Mouse (Mus musculus): ENCODE results near the gene Hba-a2. TPM values are rescaled to one million over a fixed set of nuclear protein-coding genes. Genes with fewer than 3 reads are reported as not detected.

Gene Hba-a2
- polyA plus RNA-seq, 1 experiment from 2014 or later = 16,715 TPM

GRCm38 (mm10) chr11:32333235-32333634, 36.9 kb downstream of the Hba-a2 start:
- no peaks in the 10 kb centered on the region for H3K4me1 ChIP-seq
- H3K9me3 ChIP-seq = no peaks in the 10 kb centered on the region
- H3K4me3 ChIP-seq = no peak overlapping the region
- H3K36me3 ChIP-seq = no peaks in the 10 kb centered on the region
- no peak overlapping the region for H3K27ac ChIP-seq
- 69% methylated on average over 2 of the region's 2 CpGs for WGBS
- no peak for ATAC-seq (ENCODE audit: insufficient number of reproducible peaks, low FRiP score, low TSS enrichment, low read depth)
- no peaks in the 10 kb centered on the region for H3K27me3 ChIP-seq
- no peak overlapping the region for H3K9ac ChIP-seq
- H3K4me2 ChIP-seq = no peak overlapping the region

- no peak overlapping the region for H3K4me3 ChIP-seq
- ATAC-seq (ENCODE audit: insufficient number of reproducible peaks, low FRiP score, low TSS enrichment, low read depth) = no peak
- H3K4me1 ChIP-seq = peaks cover 12% of the 10 kb centered on the region; the same call in 1 of the 2 replicates
- 82% methylated on average over 6 of the region's 6 CpGs for WGBS
- H3K9me3 ChIP-seq = no peaks in the 10 kb centered on the region
- no peaks in the 10 kb centered on the region for H3K27me3 ChIP-seq
- H3K36me3 ChIP-seq = no peaks in the 10 kb centered on the region
- H3K27ac ChIP-seq = no peak overlapping the region
- H3K4me2 ChIP-seq = no peak overlapping the region
- H3K9ac ChIP-seq = no peak overlapping the region
Observed at GRCm38 (mm10) chr11:32336435-32336907, 40.2 kb downstream of the Hba-a2 start.

- no peak for ATAC-seq (ENCODE audit: insufficient number of reproducible peaks, low FRiP score, low TSS enrichment, low read depth)
- Histone ChIP-seq H3K27ac (no peak overlapping the region), H3K4me3 (no peak overlapping the region), H3K4me2 (no peak overlapping the region), H3K9ac (no peak overlapping the region), H3K27me3 (no peaks in the 10 kb centered on the region), H3K36me3 (no peaks in the 10 kb centered on the region), H3K9me3 (no peaks in the 10 kb centered on the region), H3K4me1 (peaks cover 12% of the 10 kb centered on the region; the same call in 1 of the 2 replicates)
- 64% methylated on average over 2 of the region's 2 CpGs for WGBS
Observed at GRCm38 (mm10) chr11:32339131-32339531, 42.8 kb downstream of the Hba-a2 start.

GRCm38 (mm10) chr11:32340476-32341473, 44.5 kb downstream of the Hba-a2 start:
- H3K9me3 ChIP-seq = no peaks in the 10 kb centered on the region
- peaks cover 12% of the 10 kb centered on the region; the same call in 1 of the 2 replicates for H3K4me1 ChIP-seq
- no peak overlapping the region for H3K4me3 ChIP-seq
- no peak overlapping the region for H3K4me2 ChIP-seq
- 36% methylated on average over 17 of the region's 17 CpGs for WGBS
- H3K27ac ChIP-seq = no peak overlapping the region
- no peak for ATAC-seq (ENCODE audit: insufficient number of reproducible peaks, low FRiP score, low TSS enrichment, low read depth)
- H3K36me3 ChIP-seq = no peaks in the 10 kb centered on the region
- no peaks in the 10 kb centered on the region for H3K27me3 ChIP-seq
- no peak overlapping the region for H3K9ac ChIP-seq

GRCm38 (mm10) chr11:32342770-32343191, 46.5 kb downstream of the Hba-a2 start:
- WGBS = 18% methylated on average over 2 of the region's 2 CpGs
- Histone ChIP-seq H3K4me2 (no peak overlapping the region), H3K27ac (no peak overlapping the region), H3K9me3 (no peaks in the 10 kb centered on the region), H3K4me3 (no peak overlapping the region), H3K9ac (no peak overlapping the region), H3K27me3 (no peaks in the 10 kb centered on the region), H3K36me3 (no peaks in the 10 kb centered on the region), H3K4me1 (peaks cover 18% of the 10 kb centered on the region)
- ATAC-seq (ENCODE audit: insufficient number of reproducible peaks, low FRiP score, low TSS enrichment, low read depth) = no peak

GRCm38 (mm10) chr11:32343350-32343749, 47.1 kb downstream of the Hba-a2 start:
- ATAC-seq (ENCODE audit: insufficient number of reproducible peaks, low FRiP score, low TSS enrichment, low read depth) = no peak
- H3K9me3 ChIP-seq = no peaks in the 10 kb centered on the region

GRCm38 (mm10) chr11:32345504-32346297, 49.4 kb downstream of the Hba-a2 start:
- 75% methylated on average over 6 of the region's 6 CpGs for WGBS
- Histone ChIP-seq H3K4me1 (peaks cover 32% of the 10 kb centered on the region), H3K9ac (no peak overlapping the region), H3K4me3 (no peak overlapping the region), H3K4me2 (no peak overlapping the region), H3K27me3 (no peaks in the 10 kb centered on the region), H3K9me3 (no peaks in the 10 kb centered on the region), H3K36me3 (peaks cover 4% of the 10 kb centered on the region), H3K27ac (no peak overlapping the region)
- no peak for ATAC-seq (ENCODE audit: insufficient number of reproducible peaks, low FRiP score, low TSS enrichment, low read depth)

More at GRCm38 (mm10) chr11:32343350-32343749, 47.1 kb downstream of the Hba-a2 start:
- Histone ChIP-seq H3K4me2 (no peak overlapping the region), H3K4me3 (no peak overlapping the region), H3K4me1 (peaks cover 19% of the 10 kb centered on the region), H3K27ac (no peak overlapping the region), H3K27me3 (no peaks in the 10 kb centered on the region), H3K36me3 (no peaks in the 10 kb centered on the region), H3K9ac (no peak overlapping the region)
- WGBS = 90% methylated on average over 1 of the region's 1 CpGs

Other genes starting within 250 kb of the Hba-a2 start
- 0.31 and 0.55 TPM in 2 replicates for gene Il9r, start 96.2 kb upstream of the Hba-a2 start, polyA plus RNA-seq (2015; fragmentation: Nextera tagmentation; extraction: Ambion mirVana)
- gene Snrnp25, start 91.1 kb upstream of the Hba-a2 start, polyA plus RNA-seq (2015; fragmentation: Nextera tagmentation; extraction: Ambion mirVana) = 45.6 and 48.1 TPM in 2 replicates
- gene Rhbdf1, start 74.2 kb upstream of the Hba-a2 start, polyA plus RNA-seq (2015; fragmentation: Nextera tagmentation; extraction: Ambion mirVana) = 83.7 and 87.5 TPM in 2 replicates
- 39.4 and 40.0 TPM in 2 replicates for gene Mpg, start 70.0 kb upstream of the Hba-a2 start, polyA plus RNA-seq (2015; fragmentation: Nextera tagmentation; extraction: Ambion mirVana)
- gene Nprl3, start 28.8 kb upstream of the Hba-a2 start, polyA plus RNA-seq (2015; fragmentation: Nextera tagmentation; extraction: Ambion mirVana) = 34.7 and 41.8 TPM in 2 replicates
- 54.8 and 106 TPM in 2 replicates for gene Hba-x, start 20.1 kb upstream of the Hba-a2 start, polyA plus RNA-seq (2015; fragmentation: Nextera tagmentation; extraction: Ambion mirVana)
- 6,189 and 6,336 TPM in 2 replicates for gene Hba-a1, start 13.0 kb upstream of the Hba-a2 start, polyA plus RNA-seq (2015; fragmentation: Nextera tagmentation; extraction: Ambion mirVana)
- gene Hbq1b, start 9.5 kb upstream of the Hba-a2 start, polyA plus RNA-seq (2015; fragmentation: Nextera tagmentation; extraction: Ambion mirVana) = 1.1 TPM in 2 replicates
- gene Hbq1a, start 3.6 kb downstream of the Hba-a2 start, polyA plus RNA-seq (2015; fragmentation: Nextera tagmentation; extraction: Ambion mirVana) = 0.78 and 0.79 TPM in 2 replicates
- 28.4 and 28.6 TPM in 2 replicates for gene Sh3pxd2b, start 51.3 kb downstream of the Hba-a2 start, polyA plus RNA-seq (2015; fragmentation: Nextera tagmentation; extraction: Ambion mirVana)
- gene Ubtd2, start 158.9 kb downstream of the Hba-a2 start, polyA plus RNA-seq (2015; fragmentation: Nextera tagmentation; extraction: Ambion mirVana) = 90.6 and 97.1 TPM in 2 replicates
- gene Efcab9, start 235.6 kb downstream of the Hba-a2 start, polyA plus RNA-seq (2015; fragmentation: Nextera tagmentation; extraction: Ambion mirVana) = not detected in 2 replicates
- 3.5 and 4.1 TPM in 2 replicates for gene Stk10, start 236.8 kb downstream of the Hba-a2 start, polyA plus RNA-seq (2015; fragmentation: Nextera tagmentation; extraction: Ambion mirVana)

Data from limb, embryonic 15.5 days (tissue).